Mouse (Mus musculus) hindbrain, embryonic 10.5 days (tissue): ENCODE results near the gene Mfap3. TPM values are rescaled to one million over a fixed set of nuclear protein-coding genes. Genes with fewer than 3 reads are reported as not detected.

ENCODE experiments used
- DNase-seq: peaks from one replicate; pipeline ENCODE4 v3.0.0-alpha.2; 2017; ENCODE audit warnings: low spot score
- H3K27ac ChIP-seq: fragments of 300-500 bp; sonication (generic); 2 replicates; pipeline ENCODE4 v1.5.1; 2016; ENCODE audit warnings: mild to moderate bottlenecking, moderate library complexity
- H3K27me3 ChIP-seq: fragments of 300-500 bp; sonication (generic); 2 replicates; pipeline ENCODE4 v1.6.1; 2016; ENCODE audit warnings: mild to moderate bottlenecking; ENCODE audit not compliant: poor library complexity, insufficient read depth, severe bottlenecking
- H3K36me3 ChIP-seq: fragments of 300-500 bp; sonication (generic); 2 replicates; pipeline ENCODE4 v1.6.1; 2016; ENCODE audit warnings: mild to moderate bottlenecking, moderate library complexity
- H3K4me1 ChIP-seq: fragments of 300-500 bp; sonication (generic); replicated peaks from 2 replicates; pipeline ENCODE4 v1.6.1; 2016; ENCODE audit warnings: mild to moderate bottlenecking
- H3K4me3 ChIP-seq: fragments of 300-500 bp; sonication (generic); 2 replicates; pipeline ENCODE4 v1.5.1; 2016; ENCODE audit warnings: mild to moderate bottlenecking, moderate library complexity
- H3K9me3 ChIP-seq: fragments of 300-500 bp; sonication (generic); 2 replicates; pipeline ENCODE4 v1.6.1; 2016; ENCODE audit warnings: mild to moderate bottlenecking, moderate library complexity
- WGBS: fragments of 180-500 bp; shearing (Covaris S2); methylation state at CpG from one replicate; pipeline ENCODE4 v1.1.7; 2016; 5-methylcytosine and 5-hydroxymethylcytosine counted together
- polyA plus RNA-seq: library from polyadenylated mRNA; unstranded; fragments of >200 nt; fragmentation: Nextera tagmentation; extraction: Ambion mirVana; gene quantifications from 2 replicates; pipeline ENCODE4 v1.2.1, GENCODE M21; 2016

Gene Mfap3
- polyA plus RNA-seq = 49.5 and 50.1 TPM in 2 replicates

DNA sequence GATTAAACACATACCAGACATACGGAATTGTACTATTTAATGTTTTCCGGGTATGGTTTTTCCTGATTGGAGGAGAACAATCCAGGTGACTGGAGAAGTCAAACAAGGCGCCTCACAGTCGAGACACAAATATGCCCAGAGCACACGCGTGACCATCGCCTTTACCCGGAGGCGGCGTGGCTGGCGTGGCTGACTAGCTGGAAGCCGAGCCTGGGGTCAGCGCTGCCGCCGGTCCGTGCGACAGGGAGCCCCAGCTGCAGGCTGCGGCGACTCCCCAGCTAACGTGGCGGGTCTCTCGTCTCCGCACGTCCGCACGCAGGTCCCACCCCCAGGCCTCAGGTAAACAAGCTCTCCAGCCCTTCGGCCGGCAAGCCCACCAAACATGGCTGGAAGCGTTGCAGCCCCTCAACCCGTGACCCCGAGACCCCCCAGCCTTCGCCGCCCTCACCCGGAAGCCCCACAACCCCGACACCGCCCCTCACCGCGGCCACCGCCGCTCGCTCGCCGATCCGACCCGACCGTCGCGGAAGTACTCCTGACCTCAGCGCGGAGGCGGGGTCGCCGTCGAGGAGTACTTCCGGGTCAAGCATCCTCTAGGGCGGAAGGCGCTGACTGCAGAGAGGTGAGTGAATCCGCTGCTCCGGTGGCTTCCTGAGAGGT lies at the start of gene Mfap3, which contains the start of gene Fam114a2:
Mfap3 (plus strand) TSS at position 574 of the 660 bp plus-strand sequence.
Fam114a2 (minus strand) TSS at position 527 of the 660 bp plus-strand sequence.
- peaks cover 38% of the 10 kb centered on the region for H3K36me3 ChIP-seq
- WGBS = under 1% methylated on average over 59 of the region's 59 CpGs

DNA sequence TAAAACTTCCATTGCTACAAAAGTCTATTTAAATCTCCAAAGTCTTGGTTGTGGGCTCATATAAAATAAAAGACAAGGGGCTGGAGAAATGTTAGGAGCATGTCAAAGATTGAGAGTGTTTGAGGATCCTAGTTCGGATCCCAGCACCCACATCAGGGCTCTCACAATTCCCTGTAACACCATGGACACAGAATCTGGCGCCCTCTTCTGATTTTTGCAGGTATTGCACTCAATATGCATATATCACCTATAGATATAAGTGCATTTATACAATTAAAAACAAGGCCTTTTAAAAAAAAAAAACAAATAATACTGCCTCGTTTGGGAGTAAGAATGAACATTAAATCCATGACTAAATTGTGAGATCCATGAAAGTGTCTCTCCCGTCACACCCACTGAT lies 49.8 kb upstream of the Mfap3 start:
- H3K9me3 ChIP-seq = 0 out of 2 replicates have a peak, but pooled peaks cover 6% of the 10 kb centered on the region
- H3K36me3 ChIP-seq = no peaks in the 10 kb centered on the region
- 75% methylated on average over 4 of the region's 4 CpGs for WGBS
- no peak overlapping the region for H3K4me3 ChIP-seq
- no peaks in the 10 kb centered on the region for H3K27me3 ChIP-seq
- H3K4me1 ChIP-seq = peaks cover 12% of the 10 kb centered on the region; the same call in 1 of the 2 replicates
- no peak for DNase-seq
- H3K27ac ChIP-seq = no peak overlapping the region

More for the DNA sequence above, at the start of gene Mfap3, which contains the start of gene Fam114a2:
- Histone ChIP-seq H3K27me3 (no peaks in the 10 kb centered on the region), H3K4me1 (peaks cover 18% of the 10 kb centered on the region), H3K9me3 (no peaks in the 10 kb centered on the region), H3K4me3 (peak within 1 kb of the TSS; percentile 79), H3K27ac (peak within 1 kb of the TSS; percentile 94)
- DNase-seq = peak; percentile 93

DNA sequence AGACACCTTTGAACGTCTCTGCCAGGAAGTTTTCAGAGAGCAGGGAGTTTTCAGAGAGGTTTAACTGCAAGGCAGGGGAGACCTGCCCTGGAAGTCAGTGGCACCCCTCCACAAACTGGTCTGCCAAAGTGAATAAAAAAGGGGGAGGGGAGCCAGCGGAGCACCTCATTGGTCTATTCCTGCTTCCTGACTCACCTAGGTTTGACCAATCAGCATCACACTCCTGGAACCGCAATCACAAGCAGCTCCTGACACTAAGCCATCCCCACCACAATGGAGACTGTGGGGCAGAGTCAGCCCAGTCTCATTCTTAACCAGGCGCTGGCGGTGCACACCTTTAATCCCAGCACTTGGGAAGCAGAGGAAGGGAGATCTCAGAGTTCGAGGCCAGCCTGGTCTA lies 48.4 kb upstream of the Mfap3 start:
- Histone ChIP-seq H3K27me3 (no peaks in the 10 kb centered on the region), H3K4me1 (peaks cover 12% of the 10 kb centered on the region; the same call in 1 of the 2 replicates), H3K4me3 (no peak overlapping the region), H3K36me3 (no peaks in the 10 kb centered on the region), H3K9me3 (0 out of 2 replicates have a peak, but pooled peaks cover 6% of the 10 kb centered on the region), H3K27ac (no peak overlapping the region)
- DNase-seq = no peak
- 47% methylated on average over 6 of the region's 6 CpGs for WGBS

DNA sequence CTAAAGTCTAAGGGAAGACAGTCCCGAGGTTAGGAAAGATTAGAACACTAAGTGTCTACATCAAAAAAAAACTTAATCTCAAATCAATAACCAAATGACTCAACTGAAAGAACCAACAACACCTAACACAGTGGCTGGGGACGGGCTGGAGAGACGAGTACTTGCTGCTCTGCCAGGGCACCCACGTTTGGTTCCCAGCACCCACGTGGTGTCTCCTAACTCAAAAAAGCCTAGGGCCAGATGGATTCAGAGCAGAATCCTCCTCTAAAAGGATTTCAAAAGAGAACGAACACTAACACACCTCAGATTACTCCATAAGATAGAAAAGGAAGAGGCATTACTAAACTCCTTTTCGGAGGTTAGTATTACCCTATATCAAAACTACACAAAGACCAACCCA lies 47.5 kb upstream of the Mfap3 start:
- no peaks in the 10 kb centered on the region for H3K36me3 ChIP-seq
- 91% methylated on average over 7 of the region's 7 CpGs for WGBS
- no peak for DNase-seq
- H3K27ac ChIP-seq = no peak overlapping the region
- H3K27me3 ChIP-seq = no peaks in the 10 kb centered on the region
- no peak overlapping the region for H3K4me3 ChIP-seq
- peaks cover 12% of the 10 kb centered on the region; the same call in 1 of the 2 replicates for H3K4me1 ChIP-seq
- 0 out of 2 replicates have a peak, but pooled peaks cover 6% of the 10 kb centered on the region for H3K9me3 ChIP-seq

DNA sequence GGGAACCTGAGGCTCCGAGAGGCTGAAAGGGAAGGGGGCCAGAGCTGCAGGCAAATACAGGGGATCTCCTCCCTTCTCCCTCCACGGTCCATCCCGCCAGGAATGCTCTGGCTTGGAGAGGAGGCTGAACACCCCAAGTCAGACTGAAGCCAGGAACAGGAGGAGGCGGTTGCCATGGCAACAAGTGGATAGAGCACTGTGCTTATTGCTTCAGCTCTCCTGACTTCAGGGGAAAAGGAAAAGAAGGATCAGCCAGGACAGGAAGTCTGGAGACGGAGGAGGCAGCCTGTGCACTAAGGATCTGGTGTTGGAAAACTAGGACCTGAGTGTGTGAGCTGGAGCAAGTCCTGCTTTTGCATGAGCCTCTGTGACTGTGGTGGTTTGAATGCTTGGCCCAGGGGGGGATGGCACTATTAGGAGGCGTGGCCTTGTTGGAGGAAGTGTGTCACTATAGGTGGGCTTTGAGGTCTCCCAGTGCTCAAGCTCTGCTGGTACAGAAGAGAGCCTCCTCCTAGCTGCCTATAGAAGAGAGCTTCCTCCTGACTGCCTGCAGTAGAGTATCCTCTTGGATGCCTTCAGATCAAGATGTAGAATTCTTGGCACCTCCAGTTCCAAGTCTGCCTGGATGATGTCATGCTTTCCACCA lies 44.0 kb upstream of the Mfap3 start:
- peaks cover 7% of the 10 kb centered on the region for H3K36me3 ChIP-seq
- H3K27me3 ChIP-seq = no peaks in the 10 kb centered on the region
- no peak overlapping the region for H3K4me3 ChIP-seq
- H3K9me3 ChIP-seq = peaks cover 4% of the 10 kb centered on the region; the same call in 1 of the 2 replicates
- 0 out of 2 replicates have a peak, but pooled peaks cover 9% of the 10 kb centered on the region for H3K4me1 ChIP-seq
- DNase-seq = no peak
- 69% methylated on average over 6 of the region's 6 CpGs for WGBS
- no peak overlapping the region for H3K27ac ChIP-seq

DNA sequence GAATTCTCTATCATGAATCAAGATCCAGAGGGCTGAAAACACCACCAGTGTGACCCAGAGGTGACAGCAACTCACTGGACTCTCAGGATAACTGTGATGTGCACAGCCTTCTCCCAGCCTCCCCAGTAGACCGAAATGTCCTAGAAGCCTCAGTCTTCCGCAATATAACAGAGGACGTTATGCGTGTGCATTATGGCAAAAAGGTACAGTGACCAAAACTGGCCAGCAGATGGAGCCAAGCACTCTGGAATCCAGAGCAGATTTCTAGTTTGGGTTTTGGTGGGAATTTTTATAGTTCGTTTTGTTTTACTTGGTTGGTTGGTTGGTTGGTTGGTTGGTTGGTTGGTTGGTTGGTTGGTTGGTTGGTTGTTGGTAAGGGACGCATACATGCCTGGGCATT lies 43.3 kb upstream of the Mfap3 start:
- Histone ChIP-seq H3K4me3 (no peak overlapping the region), H3K27me3 (no peaks in the 10 kb centered on the region), H3K27ac (no peak overlapping the region), H3K4me1 (0 out of 2 replicates have a peak, but pooled peaks cover 11% of the 10 kb centered on the region), H3K9me3 (peaks cover 9% of the 10 kb centered on the region; the same call in 1 of the 2 replicates), H3K36me3 (peaks cover 13% of the 10 kb centered on the region)
- peak; percentile 54 for DNase-seq
- 52% methylated on average over 6 of the region's 6 CpGs for WGBS

DNA sequence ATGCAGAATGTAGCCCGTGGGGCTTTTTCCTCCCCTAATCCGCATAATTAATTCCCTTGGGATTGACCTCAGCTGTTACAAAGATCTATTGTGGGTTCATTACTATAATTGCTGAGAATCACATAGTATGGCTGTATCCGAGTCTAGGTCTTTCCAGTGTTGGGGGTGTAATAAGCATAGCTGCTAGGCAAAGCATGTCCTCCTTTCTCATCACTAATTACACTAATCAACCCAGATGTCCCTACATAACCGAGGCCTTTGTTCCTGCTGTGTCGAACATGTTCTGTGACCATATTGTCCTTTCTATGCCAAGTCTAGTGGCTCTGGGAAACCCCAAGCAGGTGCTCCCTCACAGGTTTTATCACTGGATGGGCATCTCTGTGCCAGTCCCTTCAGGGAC lies 40.4 kb upstream of the Mfap3 start:
- H3K9me3 ChIP-seq = peaks cover 9% of the 10 kb centered on the region; the same call in 1 of the 2 replicates
- WGBS = 83% methylated on average over 5 of the region's 5 CpGs
- H3K4me1 ChIP-seq = 0 out of 2 replicates have a peak, but pooled peaks cover 4% of the 10 kb centered on the region
- DNase-seq = no peak
- H3K27me3 ChIP-seq = no peaks in the 10 kb centered on the region
- peaks cover 42% of the 10 kb centered on the region for H3K36me3 ChIP-seq
- H3K4me3 ChIP-seq = no peak overlapping the region
- peak overlapping the region; percentile 17; the same call in 1 of the 2 replicates for H3K27ac ChIP-seq

DNA sequence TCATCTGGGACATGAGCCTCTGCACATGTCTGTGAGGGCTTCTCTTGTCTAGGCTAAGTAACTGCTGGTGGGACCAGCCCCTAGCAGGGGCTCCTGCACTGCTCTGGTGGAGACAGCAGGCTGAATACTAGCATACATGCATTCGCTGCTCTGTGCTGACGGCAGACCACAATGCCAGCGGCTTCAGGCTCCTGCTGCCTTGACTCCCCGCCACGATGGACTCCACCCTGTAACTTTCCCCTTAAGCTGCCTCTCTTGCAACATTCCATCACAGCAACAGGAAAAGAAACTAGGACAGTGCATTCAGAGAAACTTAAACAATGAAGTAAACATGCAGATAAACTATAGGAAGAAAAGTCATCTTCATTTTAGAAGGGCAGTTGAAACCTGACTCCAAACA lies 30.0 kb upstream of the Mfap3 start:
- H3K36me3 ChIP-seq = peaks cover 84% of the 10 kb centered on the region
- no peak overlapping the region for H3K27ac ChIP-seq
- H3K9me3 ChIP-seq = no peaks in the 10 kb centered on the region
- DNase-seq = no peak
- H3K27me3 ChIP-seq = no peaks in the 10 kb centered on the region
- H3K4me3 ChIP-seq = no peak overlapping the region
- 0 out of 2 replicates have a peak, but pooled peaks cover 4% of the 10 kb centered on the region for H3K4me1 ChIP-seq
- 76% methylated on average over 5 of the region's 5 CpGs for WGBS

DNA sequence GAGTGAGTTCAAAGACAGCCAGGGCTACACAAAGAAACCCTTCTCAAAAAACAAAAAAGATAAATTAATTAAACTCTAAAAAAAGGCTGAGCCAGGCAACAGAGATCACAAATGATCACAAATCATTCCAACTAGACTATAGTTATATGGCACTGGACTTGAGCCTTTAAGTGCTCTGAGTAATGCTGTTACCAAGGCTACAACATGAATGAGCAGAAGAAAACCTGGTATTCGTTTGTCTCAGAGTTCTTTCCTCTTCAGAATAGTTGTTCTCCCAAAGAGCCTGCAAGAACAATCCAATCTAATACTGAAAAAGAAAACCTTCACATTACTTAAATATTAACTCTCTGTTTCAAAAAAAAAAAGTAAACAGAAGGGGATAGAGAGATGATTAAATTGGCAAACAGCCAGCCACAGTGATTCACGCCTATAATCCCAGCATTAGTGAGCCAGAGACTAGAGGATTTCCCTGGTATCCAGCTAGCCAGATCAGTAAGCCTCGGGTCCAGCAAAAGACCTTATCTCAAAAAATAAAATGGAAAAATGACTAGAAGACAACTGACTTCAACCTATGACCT lies 21.9 kb upstream of the Mfap3 start:
- Histone ChIP-seq H3K4me1 (0 out of 2 replicates have a peak, but pooled peaks cover 2% of the 10 kb centered on the region), H3K36me3 (peaks cover 92% of the 10 kb centered on the region), H3K4me3 (no peak overlapping the region), H3K27ac (no peak overlapping the region), H3K27me3 (no peaks in the 10 kb centered on the region), H3K9me3 (no peaks in the 10 kb centered on the region)
- 72% methylated on average over 3 of the region's 3 CpGs for WGBS
- no peak for DNase-seq

DNA sequence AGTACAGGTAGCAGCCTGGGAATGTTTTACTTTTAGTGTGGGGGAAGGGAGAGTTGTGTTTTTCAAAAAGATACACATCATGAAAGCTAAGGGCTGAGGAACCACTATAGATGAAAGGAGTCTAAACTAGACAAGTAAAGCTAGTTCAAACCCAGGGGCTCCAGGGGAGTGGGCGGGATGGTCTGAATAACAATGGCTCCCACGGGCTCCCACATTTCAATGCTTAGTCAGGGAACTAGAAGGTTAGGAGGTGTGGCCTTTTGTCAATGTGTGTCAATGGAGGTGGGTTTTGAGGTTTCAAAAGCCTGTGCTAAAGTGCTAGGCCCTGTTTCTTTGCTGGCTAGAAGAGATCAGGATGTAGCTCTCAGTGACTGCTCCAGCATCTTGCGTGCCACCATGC lies 20.8 kb upstream of the Mfap3 start:
- H3K27ac ChIP-seq = no peak overlapping the region
- H3K4me3 ChIP-seq = no peak overlapping the region
- H3K9me3 ChIP-seq = no peaks in the 10 kb centered on the region
- 56% methylated on average over 3 of the region's 3 CpGs for WGBS
- peaks cover 89% of the 10 kb centered on the region for H3K36me3 ChIP-seq
- 0 out of 2 replicates have a peak, but pooled peaks cover 2% of the 10 kb centered on the region for H3K4me1 ChIP-seq
- no peaks in the 10 kb centered on the region for H3K27me3 ChIP-seq
- DNase-seq = no peak

DNA sequence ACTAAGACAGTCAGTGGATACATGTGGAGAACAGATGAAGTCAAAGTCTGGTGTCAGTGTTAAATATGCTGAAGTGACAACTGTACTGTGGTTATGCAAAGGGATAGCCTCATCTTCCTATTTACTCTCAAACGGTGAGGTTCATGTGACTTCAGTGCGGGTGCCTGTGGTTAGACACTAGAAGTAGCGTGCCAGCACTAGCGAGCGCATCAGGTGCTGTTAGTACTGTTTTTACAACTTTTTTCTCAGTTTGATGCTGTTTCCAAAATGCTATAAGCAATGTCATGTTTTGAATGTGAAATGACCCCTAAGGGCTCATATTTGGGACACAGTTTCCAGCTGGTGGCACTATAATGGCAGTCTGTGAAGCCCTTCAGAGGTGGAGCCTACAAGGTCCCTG lies 20.2 kb upstream of the Mfap3 start:
- Histone ChIP-seq H3K4me1 (0 out of 2 replicates have a peak, but pooled peaks cover 2% of the 10 kb centered on the region), H3K36me3 (peaks cover 89% of the 10 kb centered on the region), H3K4me3 (no peak overlapping the region), H3K9me3 (no peaks in the 10 kb centered on the region), H3K27ac (no peak overlapping the region), H3K27me3 (no peaks in the 10 kb centered on the region)
- 94% methylated on average over 5 of the region's 5 CpGs for WGBS
- no peak for DNase-seq

DNA sequence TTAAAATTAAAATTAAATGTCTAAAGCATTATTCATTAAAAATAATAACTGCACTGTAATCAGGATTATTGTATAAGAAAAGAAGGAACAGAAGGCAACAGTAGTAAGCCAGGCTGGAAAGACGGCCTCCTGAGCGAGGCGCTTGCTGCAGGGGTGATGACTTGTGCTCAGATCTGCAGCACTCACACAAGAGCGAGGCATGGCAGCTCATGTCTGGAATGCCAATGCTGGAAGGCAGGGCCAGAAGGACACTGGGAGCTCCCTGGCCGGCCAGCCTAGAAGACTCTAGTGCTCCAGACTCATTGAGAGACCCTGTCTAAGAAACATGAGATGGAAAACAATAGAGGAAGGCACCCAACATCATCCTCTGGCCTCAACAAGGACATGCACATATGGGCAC lies 15.3 kb upstream of the Mfap3 start:
- H3K4me1 ChIP-seq = no peaks in the 10 kb centered on the region; the same call in 1 of the 2 replicates
- H3K27ac ChIP-seq = no peak overlapping the region
- H3K36me3 ChIP-seq = peaks cover 94% of the 10 kb centered on the region
- H3K9me3 ChIP-seq = no peaks in the 10 kb centered on the region
- H3K4me3 ChIP-seq = no peak overlapping the region
- WGBS = 93% methylated on average over 5 of the region's 5 CpGs
- no peaks in the 10 kb centered on the region for H3K27me3 ChIP-seq
- no peak for DNase-seq
